Mouse (Mus musculus) neural tube, postnatal 0 days (tissue): Measurements from ENCODE around the gene Plpp3. TPM values are rescaled to one million over a fixed set of nuclear protein-coding genes. Genes with fewer than 3 reads are reported as not detected.

ENCODE experiments used
- polyA plus RNA-seq: library from polyadenylated mRNA; unstranded; fragments of >200 nt; fragmentation: Nextera tagmentation; extraction: Ambion mirVana; gene quantifications from 2 replicates; pipeline ENCODE4 v1.2.1, GENCODE M21; 2015

Plpp3 gene
- 140 and 144 TPM in 2 replicates for polyA plus RNA-seq

DNA sequence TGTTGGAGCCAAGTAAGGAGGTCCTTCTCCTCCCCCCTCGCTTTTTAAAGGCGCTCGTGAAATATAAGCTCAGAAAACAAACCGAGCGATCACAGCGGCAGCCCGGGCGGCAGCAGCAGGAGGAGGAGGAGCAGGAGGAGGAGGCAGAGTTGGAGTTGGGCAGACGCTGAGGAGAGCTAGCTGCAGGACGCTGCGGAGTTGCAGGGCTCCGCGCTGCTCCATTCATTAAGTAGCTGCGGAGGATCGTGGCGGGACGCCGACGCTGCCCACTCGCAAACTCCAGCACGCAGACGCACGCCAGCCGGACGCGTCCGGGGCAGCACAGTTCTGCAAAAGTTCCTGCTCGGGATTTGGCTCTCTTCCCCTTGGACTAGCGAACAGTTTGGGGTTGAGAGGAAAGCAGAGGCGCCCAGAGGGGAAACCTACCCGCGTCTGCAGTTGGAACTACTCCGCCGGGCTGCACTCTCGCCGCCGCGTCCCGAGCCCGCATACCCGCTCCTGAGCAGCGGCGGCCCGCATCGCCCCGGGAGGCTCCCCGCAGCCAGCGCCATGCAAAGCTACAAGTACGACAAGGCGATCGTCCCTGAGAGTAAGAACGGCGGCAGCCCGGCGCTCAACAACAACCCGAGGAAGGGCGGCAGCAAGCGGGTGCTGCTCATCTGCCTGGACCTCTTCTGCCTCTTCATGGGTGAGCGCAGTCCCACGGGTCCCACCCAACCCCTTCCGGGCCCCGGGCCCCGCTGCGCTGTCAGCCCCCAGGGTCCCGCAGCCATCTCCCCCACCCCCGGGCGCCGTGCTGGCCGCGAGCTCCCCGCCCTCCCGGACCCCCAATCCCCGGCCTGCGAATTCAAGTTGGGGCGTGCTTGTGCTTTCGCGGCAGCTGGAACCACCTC lies at the start of gene Plpp3:
Plpp3 (plus strand) TSS at position 72 of the 893 bp plus-strand sequence.

DNA sequence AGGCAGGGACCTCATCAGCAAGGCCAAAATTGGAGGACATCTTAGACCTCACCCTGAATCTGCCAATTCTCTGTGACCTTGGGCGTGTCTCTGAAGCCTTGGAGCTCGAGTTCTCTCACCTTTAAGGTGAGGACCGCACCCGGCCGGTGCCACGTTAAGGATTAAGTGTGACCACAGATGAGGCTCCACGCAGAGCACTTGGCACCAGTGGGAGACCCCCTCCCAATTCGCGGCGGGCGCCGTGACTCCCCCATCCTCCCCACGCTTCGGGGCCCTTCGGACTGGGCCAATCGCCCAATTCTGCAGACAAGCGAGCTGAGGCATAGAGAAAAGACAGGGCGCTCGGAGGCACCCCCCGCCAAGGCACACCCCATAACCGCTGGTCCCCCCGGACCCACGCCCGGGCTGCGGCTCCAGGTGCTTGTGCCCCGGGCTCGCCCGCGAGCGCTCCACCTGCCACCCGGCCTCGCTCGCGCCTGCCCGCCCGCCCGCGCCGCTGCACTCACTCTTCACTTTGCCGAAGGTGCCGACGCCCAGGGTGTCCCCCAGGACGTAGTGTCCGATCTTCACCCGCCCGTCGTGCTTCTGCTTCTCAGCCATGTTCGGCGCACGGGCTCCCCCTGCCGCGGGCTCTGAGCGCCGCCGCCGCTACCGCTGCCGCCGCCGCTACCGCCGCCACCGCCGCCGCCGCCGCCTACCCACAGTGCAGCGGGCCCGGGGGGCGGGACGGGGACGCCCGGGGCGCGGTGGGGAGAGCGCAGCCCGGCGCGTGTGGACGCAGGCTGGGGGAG lies 47.8 kb upstream of the Plpp3 start, which contains the start of gene Prkaa2:
Prkaa2 (minus strand) TSS at position 692 of the 791 bp plus-strand sequence.

Other genes with a start within 250 kb of the Plpp3 start
- 0.09 and 0.19 TPM in 2 replicates for gene Fyb2, start 243.9 kb upstream of the Plpp3 start, polyA plus RNA-seq
- 7.6 and 8.8 TPM in 2 replicates for gene Prkaa2, start 47.5 kb upstream of the Plpp3 start, polyA plus RNA-seq